Mouse (Mus musculus): ENCODE measurements at regions not wholly inside any gene's neighbourhood (a gene's known extent, or its start where the extent isn't known, plus 50 kb on each side); places are given as distances from the start of the nearest gene placed in this dataset.

- dilution Hi-C loops (cut with MboI; ENCODE audit: extremely low pct_ligation_motif_present, extremely low pct_unique_long_range_greater_than_20kb, low sequenced_read_pairs) (no loop called here), in situ Hi-C loops (cut with MboI; ENCODE audit: low pct_ligation_motif_present, low pct_unique_long_range_greater_than_20kb, low sequenced_read_pairs) (no loop called here)
- Histone ChIP-seq H3K9me3 (replicated peaks; ENCODE audit: low read length) (peaks cover 8% of the 10 kb centered on the region), H3K4me3 (replicated peaks in 1 of 3; ENCODE audit: low read depth in 2 of 3, low read length in 2 of 3, poor library complexity in 1 of 3) (no peak overlapping the region), H3K36me3 (replicated peaks in 1 of 2; ENCODE audit: control insufficient read depth in 1 of 2, insufficient read depth in 1 of 2, low read length in 1 of 2) (no peaks in the 10 kb centered on the region), H3K79me2 (replicated peaks; ENCODE audit: control insufficient read depth, extremely low read depth, insufficient read depth, poor library complexity, severe bottlenecking) (no peaks in the 10 kb centered on the region), H3K27ac (ENCODE audit: insufficient read depth, low read depth) (no peak overlapping the region), H3K27me3 (replicated peaks) (no peaks in the 10 kb centered on the region), H3K4me2 (ENCODE audit: insufficient read depth, low read depth, poor library complexity, severe bottlenecking) (no peak overlapping the region), H3K4me1 (ENCODE audit: control insufficient read depth in 1 of 2, insufficient read depth in 2 of 2) (no peaks in the 10 kb centered on the region), H3K9ac (ENCODE audit: insufficient read depth, low read depth) (no peak overlapping the region)
- DNase-seq (ENCODE audit: extremely low read depth), result peak; percentile 36
- TF ChIP-seq NRF1 (IDR thresholded peaks at IDR 0.05; ENCODE audit: low read depth, low read length) (no peak), TCF12 (IDR thresholded peaks at IDR 0.05; ENCODE audit: low read depth, low read length) (no peak), ZNF384 (IDR thresholded peaks at IDR 0.05; ENCODE audit: low read depth, low read length) (no peak), BHLHE40 (IDR thresholded peaks at IDR 0.05; ENCODE audit: low read depth, low read length) (no peak), UBTF (IDR thresholded peaks at IDR 0.05; ENCODE audit: low read depth, low read length) (no peak), ZMIZ1 (IDR thresholded peaks at IDR 0.05; ENCODE audit: low read depth, low read length) (no peak), USF1 (IDR thresholded peaks at IDR 0.05; ENCODE audit: low read depth, low read length) (no peak), MYC (IDR thresholded peaks at IDR 0.05; ENCODE audit: low read depth, low read length) (peak; percentile 29; the same call in 1 of the 2 replicates), RAD21 (IDR thresholded peaks at IDR 0.05; ENCODE audit: low read depth, low read length) (peak; percentile 65), POLR2A (IDR thresholded peaks at IDR 0.05; ENCODE audit: low read depth, low read length) (no peak), RCOR1 (conservative IDR thresholded peaks at IDR 0.05; ENCODE audit: low read depth, low read length) (no peak), ETS1 (conservative IDR thresholded peaks at IDR 0.05; ENCODE audit: low read depth, low read length) (no peak), PAX5 (IDR thresholded peaks at IDR 0.05; ENCODE audit: low read length) (no peak), IRF4 (IDR thresholded peaks at IDR 0.05; ENCODE audit: low read depth, low read length) (no peak), USF2 (conservative IDR thresholded peaks at IDR 0.05; ENCODE audit: low read depth, low read length) (no peak), NELFE (IDR thresholded peaks at IDR 0.05; ENCODE audit: low read depth, low read length) (no peak), GABPA (IDR thresholded peaks at IDR 0.05; ENCODE audit: insufficient replicate concordance, low read depth, low read length) (no peak), ZC3H11A (IDR thresholded peaks at IDR 0.05; ENCODE audit: low read depth, low read length) (no peak), CHD1 (IDR thresholded peaks at IDR 0.05; ENCODE audit: low read depth, low read length) (no peak), JUN (IDR thresholded peaks at IDR 0.05; ENCODE audit: insufficient read depth, low read depth, low read length) (no peak), CTCF (conservative IDR thresholded peaks at IDR 0.05 in 1 of 2, IDR thresholded peaks at IDR 0.05 in 1 of 2; ENCODE audit: low read depth in 2 of 2, low read length in 2 of 2) (peak; percentile 67 to 76), ZKSCAN1 (IDR thresholded peaks at IDR 0.05; ENCODE audit: borderline replicate concordance, low read depth, low read length) (no peak), MAFK (IDR thresholded peaks at IDR 0.05; ENCODE audit: insufficient replicate concordance, low read length) (peak; percentile 98), ELF1 (IDR thresholded peaks at IDR 0.05; ENCODE audit: low read depth, low read length) (no peak), MAZ (IDR thresholded peaks at IDR 0.05; ENCODE audit: low read depth, low read length) (no peak), MEF2A (IDR thresholded peaks at IDR 0.05; ENCODE audit: borderline replicate concordance, low read depth, low read length) (no peak), HCFC1 (IDR thresholded peaks at IDR 0.05; ENCODE audit: low read depth, low read length) (no peak), MAX (IDR thresholded peaks at IDR 0.05; ENCODE audit: low read length) (no peak), CHD2 (IDR thresholded peaks at IDR 0.05; ENCODE audit: low read length) (no peak), EP300 (IDR thresholded peaks at IDR 0.05; ENCODE audit: low read length) (no peak), E2F4 (IDR thresholded peaks at IDR 0.05; ENCODE audit: insufficient replicate concordance, low read depth, low read length) (no peak), POLR2AphosphoS2 (IDR thresholded peaks at IDR 0.05; ENCODE audit: low read depth, low read length) (no peak), KAT2A (IDR thresholded peaks at IDR 0.05; ENCODE audit: insufficient replicate concordance, low read length) (no peak), MXI1 (IDR thresholded peaks at IDR 0.05; ENCODE audit: low read depth, low read length) (no peak), JUND (conservative IDR thresholded peaks at IDR 0.05; ENCODE audit: low read depth, low read length) (no peak), TBP (conservative IDR thresholded peaks at IDR 0.05; ENCODE audit: low read depth, low read length) (no peak), SMC3 (IDR thresholded peaks at IDR 0.05; ENCODE audit: low read depth, low read length) (peak; percentile 62), SIN3A (IDR thresholded peaks at IDR 0.05; ENCODE audit: low read length) (no peak)
Measured at GRCm38 (mm10) chr15:31785022-31785421, 183.4 kb downstream of the Fam173b start.

Measured in CH12.LX (cell line).